Mouse (Mus musculus) hindbrain, embryonic 15.5 days (tissue): ENCODE data around the gene Vcan. TPM values are rescaled to one million over a fixed set of nuclear protein-coding genes. Genes with fewer than 3 reads are reported as not detected.
A peak's percentile ranks its signal among the peaks of the same experiment; 100 is the strongest.

Experiments
- ATAC-seq: fragments of 200-750 bp; cut with Nextera tagmentation; 2 replicates; pipeline ENCODE4 v1.8.0; 2017; ENCODE audit warnings: low read depth, moderate number of reproducible peaks, moderate TSS enrichment; ENCODE audit not compliant: low FRiP score
- H3K27ac ChIP-seq: fragments of 300-500 bp; sonication (generic); replicated peaks from 2 replicates; pipeline ENCODE4 v1.5.1; 2015; ENCODE audit warnings: mild to moderate bottlenecking, inconsistent platforms
- H3K27me3 ChIP-seq: fragments of 300-500 bp; sonication (generic); 2 replicates; pipeline ENCODE4 v1.6.1; 2015; ENCODE audit warnings: control low read depth, inconsistent platforms
- H3K36me3 ChIP-seq: fragments of 300-500 bp; sonication (generic); 2 replicates; pipeline ENCODE4 v1.6.1; 2015; ENCODE audit warnings: control low read depth, inconsistent platforms
- H3K4me1 ChIP-seq: fragments of 300-500 bp; sonication (generic); replicated peaks from 2 replicates; pipeline ENCODE4 v1.6.1; 2015; ENCODE audit warnings: control low read depth, inconsistent platforms
- H3K4me2 ChIP-seq: fragments of 300-500 bp; sonication (generic); 2 replicates; pipeline ENCODE4 v1.6.1; 2015; ENCODE audit warnings: moderate library complexity, mild to moderate bottlenecking, inconsistent platforms
- H3K4me3 ChIP-seq: fragments of 300-500 bp; sonication (generic); 2 replicates; pipeline ENCODE4 v1.5.1; 2015; ENCODE audit warnings: mild to moderate bottlenecking, inconsistent platforms
- H3K9ac ChIP-seq: fragments of 300-500 bp; sonication (generic); 2 replicates; pipeline ENCODE4 v1.6.1; 2015; ENCODE audit warnings: inconsistent platforms
- H3K9me3 ChIP-seq: fragments of 300-500 bp; sonication (generic); 2 replicates; pipeline ENCODE4 v1.6.1; 2016; ENCODE audit warnings: control low read depth, inconsistent platforms
- WGBS: fragments of 180-500 bp; shearing (Covaris S2); methylation state at CpG from one replicate; pipeline ENCODE4 v1.1.7; 2015; 5-methylcytosine and 5-hydroxymethylcytosine counted together
- polyA plus RNA-seq: library from polyadenylated mRNA; unstranded; fragments of >200 nt; fragmentation: Nextera tagmentation; extraction: Ambion mirVana; gene quantifications from 2 replicates; pipeline ENCODE4 v1.2.1, GENCODE M21; 2015

Vcan gene
- polyA plus RNA-seq, 1 experiment from 2014 or later: 29.3 TPM

DNA sequence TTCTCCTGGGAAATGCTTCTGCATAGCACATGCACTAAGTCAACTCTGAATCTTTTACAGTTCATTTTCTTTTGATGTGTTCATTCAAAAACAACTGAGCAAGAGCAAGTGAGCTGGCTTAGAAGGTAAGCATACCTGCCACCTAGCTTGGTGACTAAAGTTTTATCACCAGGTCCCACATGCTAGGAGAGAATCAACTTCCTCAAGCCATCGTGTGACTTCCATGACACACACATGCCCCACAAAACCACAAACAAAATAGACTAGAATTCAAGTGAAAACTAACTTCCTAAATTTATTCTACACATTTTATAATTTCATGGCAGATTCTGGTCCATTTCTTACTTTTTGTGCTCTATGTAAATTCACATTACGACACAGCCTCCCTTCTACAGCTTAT, 89.0 kb downstream of the Vcan start:
- ATAC-seq: no peak
- no peaks in the 10 kb centered on the region for H3K9me3 ChIP-seq
- H3K4me2 ChIP-seq: no peak overlapping the region
- no peaks in the 10 kb centered on the region for H3K4me1 ChIP-seq
- WGBS: 94% methylated on average over 2 of the region's 2 CpGs
- H3K27ac ChIP-seq: no peak overlapping the region
- peaks cover 7% of the 10 kb centered on the region; the same call in 1 of the 2 replicates for H3K36me3 ChIP-seq
- H3K9ac ChIP-seq: no peak overlapping the region
- no peak overlapping the region for H3K4me3 ChIP-seq
- H3K27me3 ChIP-seq: no peaks in the 10 kb centered on the region

DNA sequence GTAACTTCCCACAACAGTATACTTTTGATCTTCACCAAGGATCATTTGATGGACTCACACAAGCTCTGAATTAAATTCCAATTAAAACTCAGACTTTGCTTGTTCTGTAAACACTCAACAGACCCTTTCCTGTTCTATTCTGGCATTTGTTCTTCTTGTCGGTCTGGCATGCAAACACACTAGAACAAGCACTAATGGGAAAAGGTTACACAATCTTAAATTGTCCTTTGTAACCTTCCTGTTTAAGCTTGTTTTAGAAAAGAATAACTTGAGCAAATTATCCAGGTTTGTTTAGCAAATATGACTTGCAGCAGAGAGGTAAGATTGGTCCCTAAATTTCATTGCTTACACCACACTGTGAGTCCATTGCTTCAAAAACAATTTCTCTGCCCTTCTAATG, 89.5 kb downstream of the Vcan start:
- 75% methylated on average over 1 of the region's 1 CpGs for WGBS
- ATAC-seq: no peak
- H3K4me3 ChIP-seq: no peak overlapping the region

DNA sequence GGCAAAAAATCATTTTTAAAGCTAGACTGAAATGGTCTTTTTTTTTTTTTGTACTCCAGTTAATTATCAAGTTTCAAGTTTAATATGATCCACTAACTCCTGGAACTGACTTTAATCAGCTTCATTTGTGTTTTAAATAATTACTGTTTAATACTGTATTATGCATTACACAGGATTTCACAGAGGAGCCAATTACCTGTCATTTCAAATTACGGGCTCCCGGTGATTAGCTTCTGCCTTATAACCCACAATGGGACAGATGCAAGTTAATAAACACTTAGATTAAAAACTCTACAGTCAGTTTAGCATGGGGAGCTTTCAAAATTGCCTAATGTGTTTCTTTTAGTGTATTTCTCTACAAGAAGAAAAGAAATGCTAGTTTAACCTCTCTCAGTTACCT, 96.7 kb downstream of the Vcan start:
- Histone ChIP-seq H3K4me3 (no peak overlapping the region), H3K4me2 (no peak overlapping the region), H3K27me3 (no peaks in the 10 kb centered on the region), H3K4me1 (no peaks in the 10 kb centered on the region), H3K9ac (no peak overlapping the region), H3K36me3 (no peaks in the 10 kb centered on the region), H3K9me3 (no peaks in the 10 kb centered on the region), H3K27ac (no peak overlapping the region)
- ATAC-seq: no peak
- 51% methylated on average over 2 of the region's 2 CpGs for WGBS

More for the DNA sequence above, 89.5 kb downstream of the Vcan start:
- Histone ChIP-seq H3K4me2 (no peak overlapping the region), H3K27ac (no peak overlapping the region), H3K27me3 (no peaks in the 10 kb centered on the region), H3K36me3 (peaks cover 7% of the 10 kb centered on the region; the same call in 1 of the 2 replicates), H3K9me3 (no peaks in the 10 kb centered on the region), H3K4me1 (no peaks in the 10 kb centered on the region), H3K9ac (no peak overlapping the region)

DNA sequence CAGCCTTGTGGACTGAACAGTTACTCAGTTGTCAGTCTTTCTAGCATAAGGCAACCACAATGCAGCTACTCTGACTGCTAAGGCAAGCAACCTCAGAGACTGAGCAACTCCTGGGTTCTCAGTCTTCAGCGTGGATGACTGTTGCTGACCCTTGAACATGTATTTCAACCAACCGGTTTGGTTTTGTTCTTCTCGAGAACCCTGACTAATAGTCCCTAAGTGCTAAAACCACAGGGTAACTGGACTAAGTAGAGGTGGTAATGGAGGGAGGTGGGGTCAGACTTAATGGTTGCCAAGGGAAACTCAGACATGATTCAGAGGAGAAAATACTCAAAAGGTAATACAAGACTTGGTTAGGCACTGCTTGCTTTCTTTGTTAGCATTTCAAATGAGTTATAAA, 105.3 kb downstream of the Vcan start:
- no peaks in the 10 kb centered on the region for H3K27me3 ChIP-seq
- H3K4me1 ChIP-seq: no peaks in the 10 kb centered on the region
- H3K9me3 ChIP-seq: no peaks in the 10 kb centered on the region
- ATAC-seq: no peak
- no peaks in the 10 kb centered on the region for H3K36me3 ChIP-seq
- H3K9ac ChIP-seq: no peak overlapping the region
- H3K27ac ChIP-seq: no peak overlapping the region
- H3K4me3 ChIP-seq: no peak overlapping the region
- no peak overlapping the region for H3K4me2 ChIP-seq
- WGBS: 78% methylated on average over 3 of the region's 3 CpGs

DNA sequence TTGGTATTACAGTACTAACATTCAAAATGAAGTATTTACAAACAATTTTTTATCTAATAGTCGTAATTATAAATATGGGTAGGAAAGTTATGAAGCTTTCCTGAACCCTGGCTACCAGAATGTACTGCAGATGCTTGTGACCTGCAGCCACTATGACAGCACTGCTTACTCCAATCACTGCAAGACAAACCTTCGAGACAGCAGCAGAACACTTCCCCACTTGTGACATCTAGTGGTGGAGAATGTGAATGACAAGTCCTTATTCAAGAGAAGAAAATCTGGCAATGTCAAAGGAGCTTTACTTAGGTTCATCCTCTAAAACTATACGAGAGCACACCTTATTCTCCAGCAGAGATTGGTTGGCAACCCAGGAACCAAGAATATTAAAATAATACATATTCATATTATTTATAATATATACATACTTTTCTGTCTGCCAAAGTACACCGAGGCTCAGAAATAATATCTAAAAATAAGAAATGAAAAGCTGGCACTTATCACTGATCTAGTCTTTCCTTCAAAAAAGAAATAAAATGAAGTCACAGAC, 108.1 kb downstream of the Vcan start:
- H3K4me3 ChIP-seq: no peak overlapping the region
- H3K4me1 ChIP-seq: no peaks in the 10 kb centered on the region
- H3K27ac ChIP-seq: no peak overlapping the region
- no peaks in the 10 kb centered on the region for H3K36me3 ChIP-seq
- 31% methylated on average over 4 of the region's 4 CpGs for WGBS
- no peak overlapping the region for H3K4me2 ChIP-seq
- no peaks in the 10 kb centered on the region for H3K27me3 ChIP-seq
- H3K9ac ChIP-seq: no peak overlapping the region
- H3K9me3 ChIP-seq: no peaks in the 10 kb centered on the region
- ATAC-seq: peak; percentile 61; the same call in 1 of the 2 replicates

DNA sequence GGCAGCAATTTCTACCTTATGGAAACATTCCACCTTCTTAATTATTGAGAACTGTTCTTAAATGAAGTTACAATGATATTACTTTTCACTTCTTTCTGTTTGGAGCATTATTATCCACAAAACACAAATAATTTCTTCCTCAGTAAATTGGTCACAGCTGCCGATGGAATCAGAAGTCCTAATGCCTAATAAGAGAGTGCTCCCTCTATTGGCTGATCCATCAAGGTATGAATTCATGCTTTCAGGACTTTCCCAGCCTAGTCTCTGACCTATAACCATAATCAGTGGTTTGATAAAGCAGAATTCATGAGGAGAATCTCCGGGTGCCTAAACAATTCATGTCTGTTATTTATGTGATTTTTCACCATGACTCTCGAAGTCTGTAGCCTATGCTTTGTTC, 123.2 kb downstream of the Vcan start:
- ATAC-seq: no peak
- WGBS: 89% methylated on average over 3 of the region's 3 CpGs
- H3K9ac ChIP-seq: no peak overlapping the region
- H3K4me2 ChIP-seq: no peak overlapping the region
- no peaks in the 10 kb centered on the region for H3K4me1 ChIP-seq
- H3K27me3 ChIP-seq: no peaks in the 10 kb centered on the region
- H3K4me3 ChIP-seq: no peak overlapping the region
- no peaks in the 10 kb centered on the region for H3K9me3 ChIP-seq
- H3K27ac ChIP-seq: no peak overlapping the region
- no peaks in the 10 kb centered on the region for H3K36me3 ChIP-seq

DNA sequence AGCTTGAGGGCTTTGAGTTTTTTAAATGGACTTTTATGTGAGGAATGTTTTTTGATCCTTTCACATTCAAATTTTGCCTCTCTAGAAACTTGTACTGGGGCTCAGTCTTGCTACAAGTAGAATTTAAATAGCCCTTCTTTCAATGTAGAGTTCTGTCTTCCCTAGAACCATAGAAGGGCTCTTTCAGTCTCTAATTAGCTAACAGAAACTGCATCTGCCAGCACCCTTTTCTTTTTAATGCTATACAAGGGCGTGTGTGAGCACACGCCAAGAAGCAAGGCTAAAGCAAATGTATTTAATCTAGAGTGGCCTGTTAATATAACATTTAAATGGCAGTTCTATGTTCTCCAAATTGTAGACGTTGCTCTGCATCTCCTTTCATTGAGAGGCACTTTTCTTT, 134.9 kb downstream of the Vcan start:
- Histone ChIP-seq H3K27me3 (no peaks in the 10 kb centered on the region), H3K9ac (no peak overlapping the region), H3K9me3 (no peaks in the 10 kb centered on the region), H3K27ac (no peak overlapping the region), H3K4me2 (no peak overlapping the region), H3K4me1 (no peaks in the 10 kb centered on the region), H3K4me3 (no peak overlapping the region), H3K36me3 (no peaks in the 10 kb centered on the region)
- no peak for ATAC-seq
- WGBS: 55% methylated on average over 3 of the region's 3 CpGs

Other genes starting within 250 kb of the Vcan start
- gene Hapln1, start 202.7 kb downstream of the Vcan start, polyA plus RNA-seq: 0.52 and 0.82 TPM in 2 replicates